Mouse (Mus musculus) lung, postnatal 10 days (tissue): Measurements from ENCODE around the gene Dyrk3.

Experiments used
- DNase-seq: peaks from one replicate; pipeline ENCODE4 v3.0.0; 2021

The Dyrk3 gene

GRCm38 (mm10) chr1:131079762-131080161, 58.4 kb downstream of the Dyrk3 start:
- peak; percentile 57 for DNase-seq

GRCm38 (mm10) chr1:131078761-131079330, 59.3 kb downstream of the Dyrk3 start:
- peak; percentile 76 for DNase-seq
